Mouse (Mus musculus): ENCODE measurements around the gene Mup16. TPM values are rescaled to one million over a fixed set of nuclear protein-coding genes. Genes with fewer than 3 reads are reported as not detected.

Gene Mup16
- not detected for polyA plus RNA-seq (2012; fragmentation: generic; extraction: Trizol)

DNA sequence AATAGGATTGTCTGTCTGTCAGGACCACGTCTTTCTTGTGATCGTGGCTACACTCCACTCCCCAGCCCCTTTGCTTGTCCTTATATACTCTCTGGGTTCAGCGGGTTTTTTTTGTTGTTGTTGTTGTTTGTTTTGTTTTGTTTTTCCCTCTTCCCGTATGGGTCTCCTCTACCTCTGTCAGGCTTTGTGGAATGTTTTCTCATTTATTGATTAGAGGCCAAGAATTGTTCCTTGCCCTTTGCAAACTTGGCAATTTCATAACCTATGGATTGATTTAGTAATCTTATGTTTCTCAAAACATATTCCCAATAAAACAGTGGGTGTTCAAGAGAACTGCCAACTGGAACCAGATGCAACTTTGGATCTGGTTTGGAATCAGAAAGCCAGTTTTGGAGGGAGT, at the start of gene Mup16:
TSS of gene Mup16 (minus strand) at position 101 of the 400 bp plus-strand sequence.

Other genes starting within 250 kb of the Mup16 start
- gene Mup14, start 215.5 kb downstream of the Mup16 start, polyA plus RNA-seq (2012; fragmentation: generic; extraction: Trizol) = not detected
- not detected for gene Mup15, start 79.8 kb downstream of the Mup16 start, polyA plus RNA-seq (2012; fragmentation: generic; extraction: Trizol)
- not detected for gene Mup17, start 76.3 kb upstream of the Mup16 start, polyA plus RNA-seq (2012; fragmentation: generic; extraction: Trizol)
- gene Mup18, start 154.6 kb upstream of the Mup16 start, polyA plus RNA-seq (2012; fragmentation: generic; extraction: Trizol) = not detected